Mouse (Mus musculus): Measurements from ENCODE around the gene Pcyt1a. TPM values are rescaled to one million over a fixed set of nuclear protein-coding genes. Genes with fewer than 3 reads are reported as not detected.
"Not testable (repeated sequence)": the region's sequence is repeated elsewhere in the genome, so short reads cannot be mapped to it uniquely, and the experiment has no call there.

Pcyt1a gene
- polyA plus RNA-seq, 1 experiment from 2014 or later: 34.2 TPM

DNA sequence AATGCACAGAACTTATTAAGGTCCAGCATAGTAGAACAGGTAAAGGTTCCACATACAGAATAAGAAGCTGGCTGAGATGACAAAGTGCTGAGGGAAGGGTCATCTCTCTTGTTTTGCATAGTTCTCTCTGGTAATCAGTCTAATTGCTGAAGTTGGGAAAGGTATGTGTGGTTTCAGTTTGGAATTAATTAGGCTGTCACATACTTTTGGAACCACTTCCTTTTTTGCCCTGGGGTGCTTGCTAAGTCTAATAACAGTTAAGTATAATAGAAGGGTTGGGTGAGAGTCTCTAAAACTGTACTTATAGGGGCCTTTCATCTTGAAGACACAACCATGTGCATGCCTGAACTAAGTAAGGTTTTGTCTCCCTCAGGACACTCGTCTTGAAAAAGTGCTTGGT, 5.9 kb downstream of the Pcyt1a start:
- Histone ChIP-seq H3K4me2 (no peak overlapping the region), H3K27ac (no peak overlapping the region), H3K36me3 (no peaks in the 10 kb centered on the region; the same call in 1 of the 2 replicates), H3K27me3 (no peaks in the 10 kb centered on the region), H3K9me3 (no peaks in the 10 kb centered on the region), H3K9ac (no peak overlapping the region), H3K4me3 (no peak overlapping the region), H3K4me1 (peaks cover 11% of the 10 kb centered on the region)
- 29% methylated on average over 1 of the region's 1 CpGs for WGBS
- ATAC-seq (ENCODE audit: insufficient number of reproducible peaks, insufficient read depth, low FRiP score, low TSS enrichment, low read depth): no peak

DNA sequence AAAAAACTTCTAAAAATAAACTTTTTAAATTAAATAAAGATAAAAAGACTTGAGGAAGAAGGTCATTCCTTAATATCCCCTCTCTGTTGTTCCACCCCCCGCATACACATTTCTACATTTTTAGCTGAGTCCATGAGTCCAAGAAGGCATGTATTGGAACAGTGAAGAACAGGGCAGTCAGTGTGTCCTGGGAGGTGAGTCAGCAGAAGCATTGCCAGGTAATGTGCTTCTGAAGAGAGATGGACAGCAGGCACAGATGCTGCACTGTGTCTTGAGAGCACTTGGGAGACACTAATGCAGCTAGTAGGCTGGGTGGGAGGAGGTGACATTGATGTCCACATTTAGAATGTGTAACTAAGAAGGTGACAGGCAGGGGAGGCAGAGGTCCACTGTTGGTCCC, 6.5 kb downstream of the Pcyt1a start:
- Histone ChIP-seq H3K9me3 (no peaks in the 10 kb centered on the region), H3K4me1 (peaks cover 6% of the 10 kb centered on the region; the same call in 1 of the 2 replicates), H3K4me3 (no peak overlapping the region), H3K27ac (no peak overlapping the region), H3K9ac (no peak overlapping the region), H3K4me2 (no peak overlapping the region), H3K36me3 (no peaks in the 10 kb centered on the region; the same call in 1 of the 2 replicates), H3K27me3 (no peaks in the 10 kb centered on the region)
- 84% methylated on average over 1 of the region's 1 CpGs for WGBS
- no peak for ATAC-seq (ENCODE audit: insufficient number of reproducible peaks, insufficient read depth, low FRiP score, low TSS enrichment, low read depth)

DNA sequence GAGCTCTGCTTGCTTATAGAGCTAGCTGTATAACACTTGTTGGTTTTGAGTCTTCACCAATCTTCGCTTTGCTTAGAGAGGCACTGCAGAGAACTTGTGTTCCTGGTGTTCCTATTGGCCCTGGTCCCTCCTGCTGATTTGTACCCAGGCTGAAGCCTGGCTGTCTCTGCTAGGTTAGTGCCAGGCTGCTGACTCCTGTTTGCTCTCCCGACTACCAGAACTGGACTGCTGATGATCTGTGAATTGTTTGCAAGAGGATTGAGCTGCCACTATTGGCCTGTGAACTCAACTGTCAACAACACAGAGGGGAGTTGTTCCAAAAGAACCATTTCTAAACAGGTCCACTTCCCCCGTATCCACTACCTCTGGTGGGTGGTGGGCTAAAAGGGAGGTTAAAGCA, 10.7 kb downstream of the Pcyt1a start:
- ATAC-seq (ENCODE audit: insufficient number of reproducible peaks, insufficient read depth, low FRiP score, low TSS enrichment, low read depth): no peak
- 93% methylated on average over 3 of the region's 3 CpGs for WGBS

DNA sequence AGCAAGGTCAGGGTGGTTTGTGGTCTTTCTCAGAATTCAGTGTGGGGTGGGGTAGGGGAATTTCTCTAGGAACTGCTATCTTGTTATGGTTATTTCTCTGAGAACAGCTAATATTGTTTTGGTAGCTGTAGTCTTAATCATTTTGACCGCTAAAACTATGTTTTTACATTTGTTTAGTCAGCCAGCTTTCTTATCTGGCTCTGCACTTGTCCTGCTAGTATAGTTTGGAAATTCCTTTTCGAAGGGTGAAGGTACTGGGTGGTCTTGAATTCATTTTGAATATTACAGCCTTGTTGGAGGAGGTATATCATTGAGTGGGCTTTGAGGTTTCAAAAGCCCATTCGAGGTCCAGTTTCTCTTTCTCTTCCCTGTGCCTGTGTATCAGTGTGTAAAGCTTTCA, 13.9 kb downstream of the Pcyt1a start:
- ATAC-seq (ENCODE audit: insufficient number of reproducible peaks, insufficient read depth, low FRiP score, low TSS enrichment, low read depth); H3K4me1 ChIP-seq; H3K4me2 ChIP-seq; H3K9ac ChIP-seq; H3K27ac ChIP-seq; H3K36me3 ChIP-seq; H3K27me3 ChIP-seq; H3K9me3 ChIP-seq; H3K4me3 ChIP-seq: not testable (repeated sequence)
- 92% methylated on average over 3 of the region's 3 CpGs for WGBS

More for the DNA sequence above, 10.7 kb downstream of the Pcyt1a start:
- H3K9ac ChIP-seq: no peak overlapping the region
- no peaks in the 10 kb centered on the region for H3K27me3 ChIP-seq
- H3K4me3 ChIP-seq: no peak overlapping the region
- no peaks in the 10 kb centered on the region for H3K9me3 ChIP-seq
- no peaks in the 10 kb centered on the region; the same call in 1 of the 2 replicates for H3K36me3 ChIP-seq
- no peak overlapping the region for H3K27ac ChIP-seq
- no peak overlapping the region for H3K4me2 ChIP-seq
- peaks cover 4% of the 10 kb centered on the region; the same call in 1 of the 2 replicates for H3K4me1 ChIP-seq

DNA sequence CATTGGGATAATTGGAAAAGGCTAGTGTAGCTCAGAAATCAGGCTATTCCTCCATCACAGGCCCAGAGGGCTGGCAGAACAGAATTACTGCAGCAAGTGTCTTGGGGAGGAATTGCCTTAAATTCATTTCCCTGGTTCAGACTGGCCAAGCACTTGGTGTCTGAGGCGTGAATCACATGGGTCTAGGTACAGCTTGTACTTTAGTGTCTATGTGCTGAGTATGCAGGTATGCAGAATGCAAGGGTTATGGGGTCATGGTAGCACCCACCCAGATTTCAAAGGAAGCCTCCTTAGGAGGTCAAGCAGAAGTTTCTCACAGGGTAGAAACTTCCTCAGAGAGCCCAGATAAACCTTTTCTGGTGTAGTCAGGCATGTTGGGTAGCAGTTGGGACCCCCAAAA, 14.8 kb downstream of the Pcyt1a start:
- ATAC-seq (ENCODE audit: insufficient number of reproducible peaks, insufficient read depth, low FRiP score, low TSS enrichment, low read depth): no peak
- no peaks in the 10 kb centered on the region for H3K4me1 ChIP-seq
- H3K27ac ChIP-seq: no peak overlapping the region
- H3K4me3 ChIP-seq: no peak overlapping the region
- H3K9ac ChIP-seq: no peak overlapping the region
- 91% methylated on average over 1 of the region's 1 CpGs for WGBS
- no peaks in the 10 kb centered on the region; the same call in 1 of the 2 replicates for H3K36me3 ChIP-seq
- no peak overlapping the region for H3K4me2 ChIP-seq
- no peaks in the 10 kb centered on the region for H3K27me3 ChIP-seq
- no peaks in the 10 kb centered on the region for H3K9me3 ChIP-seq

DNA sequence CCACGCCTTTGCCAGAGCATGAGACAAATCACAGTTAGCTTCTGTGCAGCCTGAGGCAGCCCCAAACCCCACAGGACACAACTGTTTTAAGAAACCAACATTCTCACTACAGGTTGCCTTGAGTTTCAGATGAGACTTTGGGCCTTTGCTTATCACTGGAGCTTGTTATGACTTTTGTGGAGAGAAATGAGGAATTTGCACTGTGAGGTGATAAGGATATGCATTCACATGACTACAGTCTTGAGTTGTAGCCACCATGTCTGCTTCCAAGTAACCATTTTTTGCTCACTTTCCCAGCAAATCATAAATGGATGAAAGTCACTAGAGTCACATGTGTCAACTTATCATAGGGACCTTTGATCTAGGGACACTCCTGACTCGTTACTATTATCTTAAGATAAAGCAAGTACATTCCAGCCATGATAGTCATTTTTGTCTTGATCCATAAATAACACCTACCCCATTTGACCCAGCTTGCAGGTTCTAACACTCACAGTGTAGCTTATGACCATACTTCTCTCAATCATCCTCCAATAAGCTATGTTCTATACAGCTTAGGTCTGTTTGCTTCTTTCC, 15.9 kb downstream of the Pcyt1a start:
- Histone ChIP-seq H3K27me3 (no peaks in the 10 kb centered on the region), H3K9ac (no peak overlapping the region), H3K4me3 (no peak overlapping the region), H3K36me3 (peaks cover under 1% of the 10 kb centered on the region), H3K9me3 (no peaks in the 10 kb centered on the region), H3K4me2 (no peak overlapping the region), H3K4me1 (no peaks in the 10 kb centered on the region), H3K27ac (no peak overlapping the region)
- no peak for ATAC-seq (ENCODE audit: insufficient number of reproducible peaks, insufficient read depth, low FRiP score, low TSS enrichment, low read depth)
- 77% methylated on average over 2 of the region's 2 CpGs for WGBS

DNA sequence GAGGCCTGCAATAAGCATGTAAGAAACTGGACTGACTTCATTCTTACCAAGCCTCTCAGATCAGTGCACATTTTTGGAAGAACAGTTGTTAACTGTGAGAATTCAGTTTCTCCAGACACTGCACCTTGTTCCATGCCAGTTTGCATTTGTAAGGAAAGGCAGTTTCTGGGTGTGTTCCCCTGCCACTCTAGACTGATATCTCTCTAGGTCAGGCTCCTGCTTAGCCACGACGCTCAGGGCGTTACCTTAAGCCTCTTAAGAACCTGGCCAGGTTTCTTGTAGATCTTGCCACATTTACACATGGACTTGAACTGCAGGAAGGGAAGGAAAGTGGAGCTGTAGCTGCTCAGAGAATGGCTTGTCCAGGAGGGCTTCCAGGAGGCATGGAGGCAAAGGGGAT, 18.9 kb downstream of the Pcyt1a start:
- Histone ChIP-seq H3K27ac (no peak overlapping the region), H3K27me3 (no peaks in the 10 kb centered on the region), H3K9ac (no peak overlapping the region), H3K9me3 (no peaks in the 10 kb centered on the region), H3K36me3 (peaks cover 16% of the 10 kb centered on the region), H3K4me2 (no peak overlapping the region), H3K4me1 (peaks cover 7% of the 10 kb centered on the region), H3K4me3 (no peak overlapping the region)
- no peak for ATAC-seq (ENCODE audit: insufficient number of reproducible peaks, insufficient read depth, low FRiP score, low TSS enrichment, low read depth)
- 86% methylated on average over 3 of the region's 3 CpGs for WGBS

DNA sequence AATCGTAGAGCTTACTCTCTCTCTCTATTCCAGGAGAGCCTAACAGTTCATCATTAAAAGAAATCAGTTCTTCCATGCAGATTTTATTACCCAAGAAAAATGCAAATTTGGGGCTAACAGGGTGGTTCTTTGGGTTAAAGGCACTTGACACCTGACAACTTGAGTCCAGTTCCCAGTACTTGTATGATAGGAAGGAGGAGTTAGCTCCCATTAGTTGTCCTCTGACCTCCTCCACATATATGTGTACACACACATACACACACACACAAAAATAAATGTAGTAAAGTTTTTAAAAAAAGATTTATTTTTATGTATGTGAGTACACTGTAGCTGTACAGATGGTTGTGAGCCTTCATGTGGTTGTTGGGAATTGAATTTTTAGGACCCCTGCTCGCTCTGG, 19.4 kb downstream of the Pcyt1a start:
- Histone ChIP-seq H3K9me3 (no peaks in the 10 kb centered on the region), H3K9ac (no peak overlapping the region), H3K4me3 (no peak overlapping the region), H3K27ac (no peak overlapping the region), H3K27me3 (no peaks in the 10 kb centered on the region), H3K4me1 (peaks cover 12% of the 10 kb centered on the region), H3K36me3 (peaks cover 16% of the 10 kb centered on the region), H3K4me2 (no peak overlapping the region)
- 88% methylated on average over 2 of the region's 2 CpGs for WGBS
- no peak for ATAC-seq (ENCODE audit: insufficient number of reproducible peaks, insufficient read depth, low FRiP score, low TSS enrichment, low read depth)

DNA sequence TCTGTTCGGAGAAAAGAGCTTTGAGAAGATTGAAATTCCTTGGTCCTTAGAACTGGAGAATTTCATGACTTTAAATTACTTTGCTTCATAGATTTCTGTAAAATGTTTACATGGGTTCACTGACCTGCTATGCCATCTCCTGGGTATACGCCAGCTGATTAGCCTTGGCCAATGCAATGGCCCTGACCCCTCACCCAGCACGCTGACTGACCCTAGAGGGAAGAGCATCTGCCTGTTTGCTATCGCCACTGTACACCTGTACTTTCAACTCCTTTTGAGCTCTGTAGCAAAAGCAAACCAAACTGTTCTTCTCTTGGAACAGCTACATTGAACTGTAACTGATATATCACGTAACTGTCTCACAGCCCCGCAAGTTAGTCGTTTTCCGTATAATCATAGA, 22.4 kb downstream of the Pcyt1a start:
- H3K27ac ChIP-seq: peak overlapping the region; percentile 23
- ATAC-seq (ENCODE audit: insufficient number of reproducible peaks, insufficient read depth, low FRiP score, low TSS enrichment, low read depth): no peak
- WGBS: 92% methylated on average over 8 of the region's 8 CpGs
- peaks cover 20% of the 10 kb centered on the region for H3K4me1 ChIP-seq
- H3K9me3 ChIP-seq: no peaks in the 10 kb centered on the region
- H3K9ac ChIP-seq: no peak overlapping the region
- no peak overlapping the region for H3K4me3 ChIP-seq
- H3K36me3 ChIP-seq: peaks cover 23% of the 10 kb centered on the region
- no peaks in the 10 kb centered on the region for H3K27me3 ChIP-seq
- H3K4me2 ChIP-seq: no peak overlapping the region

DNA sequence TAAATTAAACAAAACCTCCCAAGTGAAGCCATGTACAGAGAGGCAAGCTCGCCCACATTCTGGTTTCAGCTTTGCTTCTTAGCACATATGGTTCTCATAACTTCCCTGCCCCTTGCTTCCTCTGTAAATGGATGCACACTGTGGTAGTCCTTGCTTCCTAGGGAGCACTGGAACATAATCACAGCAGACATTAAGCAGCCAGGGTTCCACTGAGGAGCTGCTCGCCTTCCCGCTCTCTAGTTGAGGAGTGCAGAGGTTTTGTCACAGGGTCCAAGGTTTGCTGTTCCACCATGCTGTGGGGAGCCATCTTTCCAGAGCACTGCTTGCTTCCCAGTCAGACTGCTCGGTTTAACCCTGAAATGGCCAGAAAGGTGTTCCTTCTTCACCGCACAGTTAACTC, 23.9 kb downstream of the Pcyt1a start:
- Histone ChIP-seq H3K27me3 (no peaks in the 10 kb centered on the region), H3K36me3 (peaks cover 23% of the 10 kb centered on the region), H3K27ac (peak overlapping the region; percentile 82), H3K9ac (0 out of 2 replicates have a peak overlapping the region, but pooled peaks have one; percentile 41), H3K9me3 (no peaks in the 10 kb centered on the region), H3K4me1 (peaks cover 20% of the 10 kb centered on the region), H3K4me2 (peak overlapping the region; percentile 31), H3K4me3 (peak overlapping the region; percentile 2; the same call in 1 of the 2 replicates)
- 44% methylated on average over 5 of the region's 5 CpGs for WGBS
- no peak for ATAC-seq (ENCODE audit: insufficient number of reproducible peaks, insufficient read depth, low FRiP score, low TSS enrichment, low read depth)

DNA sequence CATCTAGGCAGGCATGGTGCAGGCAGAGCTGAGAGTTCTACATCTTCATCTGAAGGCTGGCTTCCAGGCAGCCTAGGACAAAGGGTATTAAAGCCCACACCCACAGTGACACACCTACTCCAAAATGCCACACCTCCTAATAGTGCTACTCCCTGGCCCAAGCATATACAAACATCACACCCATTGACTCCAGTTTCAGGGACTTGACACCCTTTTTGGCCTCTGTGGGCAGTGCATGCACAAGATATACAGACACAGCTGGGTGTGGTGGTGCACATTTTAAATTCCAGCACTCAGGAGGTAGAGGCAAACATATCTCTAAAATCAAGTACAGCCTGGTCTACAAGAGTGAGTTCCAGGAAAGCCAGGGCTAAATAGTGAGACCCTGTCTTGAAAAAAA, 25.4 kb downstream of the Pcyt1a start:
- Histone ChIP-seq H3K4me3 (no peak overlapping the region), H3K27ac (no peak overlapping the region), H3K9ac (no peak overlapping the region), H3K9me3 (no peaks in the 10 kb centered on the region), H3K4me2 (no peak overlapping the region), H3K4me1 (peaks cover 20% of the 10 kb centered on the region), H3K36me3 (peaks cover 23% of the 10 kb centered on the region), H3K27me3 (no peaks in the 10 kb centered on the region)
- no peak for ATAC-seq (ENCODE audit: insufficient number of reproducible peaks, insufficient read depth, low FRiP score, low TSS enrichment, low read depth)

DNA sequence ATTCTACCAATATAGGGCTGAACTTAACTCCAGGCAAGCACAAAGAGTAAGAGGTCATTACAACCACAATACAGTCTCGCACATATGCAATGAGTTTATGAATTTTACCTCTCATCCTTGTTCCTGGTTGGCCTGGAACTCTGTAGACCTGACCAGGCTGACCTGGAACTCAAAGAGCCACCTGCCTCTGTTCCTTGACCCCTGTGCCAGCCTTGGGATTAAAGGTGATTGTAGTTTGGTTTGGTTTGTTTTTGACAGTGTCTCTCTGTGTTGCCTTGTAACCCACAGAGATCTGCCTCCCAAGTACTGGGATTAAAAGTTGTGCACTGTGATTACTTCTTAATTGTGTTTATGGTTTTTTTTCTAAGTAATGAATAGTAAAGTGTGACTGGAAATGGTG, 26.0 kb downstream of the Pcyt1a start:
- no peaks in the 10 kb centered on the region for H3K9me3 ChIP-seq
- H3K4me3 ChIP-seq: no peak overlapping the region
- no peak for ATAC-seq (ENCODE audit: insufficient number of reproducible peaks, insufficient read depth, low FRiP score, low TSS enrichment, low read depth)
- no peaks in the 10 kb centered on the region for H3K27me3 ChIP-seq
- 93% methylated on average over 1 of the region's 1 CpGs for WGBS
- no peak overlapping the region for H3K4me2 ChIP-seq
- H3K9ac ChIP-seq: no peak overlapping the region
- no peak overlapping the region for H3K27ac ChIP-seq
- peaks cover 21% of the 10 kb centered on the region for H3K36me3 ChIP-seq
- peaks cover 20% of the 10 kb centered on the region for H3K4me1 ChIP-seq

Measured in embryonic facial prominence, embryonic 13.5 days (tissue).